Mouse (Mus musculus) 3T3-L1 (cell line): Measurements from ENCODE around the gene Hand1.
"Not testable (repeated sequence)": the region's sequence is repeated elsewhere in the genome, so short reads cannot be mapped to it uniquely, and the experiment has no call there.

ENCODE experiments used
- DNase-seq: peaks from one replicate; pipeline ENCODE4 v3.0.0-alpha.2; 2015; ENCODE audit warnings: low read depth, low spot score

Gene Hand1

DNA sequence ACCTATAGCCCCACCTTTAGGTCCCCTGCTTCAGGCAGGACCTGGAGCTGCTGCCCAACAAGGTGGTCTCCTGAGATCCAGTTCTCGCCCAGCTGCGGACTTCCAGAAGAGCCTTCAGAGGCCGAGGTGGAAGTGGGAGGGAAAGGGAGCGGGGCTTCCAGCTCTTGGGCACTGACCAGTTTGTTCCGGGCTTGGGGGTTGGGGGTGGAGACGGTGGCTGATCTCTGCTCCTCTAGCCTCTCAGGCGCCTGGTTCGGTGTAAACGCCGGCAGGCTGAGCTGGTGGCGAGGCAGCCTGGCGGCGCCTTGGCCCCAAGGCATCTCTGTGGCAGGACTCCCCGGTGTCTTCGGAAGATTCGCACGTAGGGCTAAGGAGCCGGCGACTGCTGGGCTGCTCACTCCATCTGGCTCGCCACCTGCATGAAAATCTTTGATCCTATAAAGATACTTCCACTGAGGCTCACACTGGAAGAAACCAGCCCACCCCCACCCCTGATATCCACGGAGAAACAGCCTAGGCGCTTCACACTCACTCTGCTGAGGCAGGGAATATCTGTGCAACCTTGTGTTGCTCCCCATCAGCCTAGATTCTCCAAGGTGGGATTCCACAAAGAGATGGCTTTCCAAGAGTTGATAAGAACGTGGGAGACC, at the start of gene Hand1:
Hand1 (minus strand) TSS at position 267 of the 650 bp plus-strand sequence.
- DNase-seq = no peak

DNA sequence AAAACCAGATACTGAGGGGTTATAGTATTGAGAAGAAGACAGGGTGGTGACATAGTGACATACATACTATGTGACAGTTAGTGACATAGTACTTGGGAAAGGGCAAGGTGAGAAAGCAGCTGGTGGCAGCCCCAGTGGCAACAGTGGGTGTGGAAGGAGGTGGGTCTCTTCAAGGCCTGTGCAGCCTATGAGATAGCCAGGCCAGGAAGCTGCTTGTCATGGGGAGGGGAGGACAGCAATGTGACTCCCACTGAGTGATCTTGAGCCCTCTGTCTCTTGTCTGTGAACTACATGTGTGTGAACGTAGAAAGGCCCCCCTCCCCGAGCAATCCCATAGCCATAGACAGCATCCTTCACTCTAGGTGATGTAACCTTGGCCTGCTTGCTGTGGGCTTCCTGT, 43.5 kb upstream of the Hand1 start:
- DNase-seq = no peak

DNA sequence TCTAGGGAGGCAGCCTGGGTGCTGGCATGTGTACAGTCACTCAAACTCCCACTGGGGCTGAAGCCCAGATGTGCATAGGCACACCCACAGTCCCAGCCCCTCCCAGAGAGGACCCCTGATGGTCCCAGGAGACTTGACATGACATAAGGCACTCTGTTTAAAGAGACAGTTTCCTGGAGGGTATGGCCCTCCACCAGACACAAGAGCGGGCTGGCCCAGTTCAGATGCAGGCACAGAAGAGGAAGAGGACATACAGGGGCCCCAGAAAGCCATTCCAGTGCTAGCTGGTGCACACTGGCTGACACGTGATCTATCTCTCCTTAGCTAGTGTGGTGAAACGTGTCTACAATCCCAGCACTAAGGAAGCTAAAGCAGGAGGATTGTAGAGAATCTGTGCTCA, 40.4 kb upstream of the Hand1 start:
- DNase-seq = no peak

DNA sequence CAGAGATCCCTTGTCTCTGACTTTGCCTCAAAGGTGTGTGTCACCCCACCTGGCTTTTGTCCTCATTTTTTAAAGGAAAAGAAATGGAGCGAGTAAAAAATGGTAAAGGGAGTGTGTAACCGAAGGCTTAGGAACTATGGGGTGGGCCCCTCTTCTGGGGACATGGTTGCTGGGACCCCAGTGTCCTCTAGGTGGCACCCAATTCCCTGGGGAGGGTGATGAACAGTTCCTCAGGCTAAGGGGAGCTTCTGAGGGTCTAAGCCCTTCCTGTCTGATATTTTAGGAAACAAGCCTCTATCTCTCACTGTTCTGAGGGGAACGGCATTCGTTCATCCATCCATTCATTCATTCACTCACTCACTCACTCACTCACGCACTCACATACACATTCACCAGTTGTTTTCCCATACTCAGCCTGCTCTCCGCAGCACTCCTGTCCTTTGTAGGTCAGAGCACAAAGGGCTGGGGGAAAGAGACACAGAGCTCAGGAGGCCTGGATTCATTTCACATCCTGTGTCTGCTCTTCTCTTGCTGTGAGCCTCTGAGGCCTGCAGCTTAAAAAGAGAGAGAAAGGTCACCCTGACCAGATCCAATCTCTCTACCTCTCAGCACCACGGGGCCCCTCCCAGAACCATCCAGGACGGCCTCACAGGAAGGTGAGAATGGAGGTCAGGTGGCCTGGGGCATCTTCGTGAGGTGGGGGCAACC, 36.3 kb upstream of the Hand1 start:
- DNase-seq = peak; percentile 23

DNA sequence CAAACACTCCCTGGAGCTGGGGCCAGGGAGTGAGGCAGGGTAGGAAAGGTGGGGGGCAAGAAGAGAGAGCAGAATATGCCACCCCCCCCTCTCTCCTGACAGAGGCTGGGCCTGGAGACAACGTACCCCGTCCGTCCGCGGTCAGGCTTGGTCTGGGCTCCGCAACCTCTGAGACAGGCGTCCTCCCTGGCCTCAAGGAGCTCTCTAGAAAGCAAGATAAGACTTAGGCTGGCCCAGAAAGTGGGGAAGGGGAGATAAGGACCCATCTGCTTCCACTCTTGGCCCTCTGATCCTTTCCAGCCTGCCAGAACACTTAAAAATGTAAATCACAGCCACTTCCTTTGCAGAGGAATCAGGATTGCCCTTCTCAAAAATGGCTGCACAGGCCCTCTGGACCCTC, 33.8 kb upstream of the Hand1 start:
- no peak for DNase-seq

DNA sequence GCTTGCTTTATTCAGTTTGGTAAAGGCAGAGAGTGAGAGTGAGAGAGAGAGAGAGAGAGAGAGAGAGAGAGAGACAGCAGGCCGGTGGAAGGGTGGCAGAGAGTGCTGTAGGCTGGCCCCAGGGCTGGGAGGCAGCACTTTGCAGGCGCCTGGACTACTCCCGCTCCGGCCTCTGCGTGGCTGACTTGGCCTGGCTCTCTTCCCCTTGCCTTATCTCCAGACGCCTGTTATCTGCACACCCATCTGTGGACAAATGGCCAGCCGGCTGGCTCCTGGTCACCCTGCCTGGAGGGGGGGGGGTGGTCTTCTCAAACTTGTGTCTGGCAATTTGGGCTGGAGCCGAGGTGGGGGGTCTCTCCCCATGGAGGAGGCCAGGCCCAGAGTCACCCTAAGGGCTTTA, 32.0 kb upstream of the Hand1 start:
- DNase-seq = peak; percentile 8

DNA sequence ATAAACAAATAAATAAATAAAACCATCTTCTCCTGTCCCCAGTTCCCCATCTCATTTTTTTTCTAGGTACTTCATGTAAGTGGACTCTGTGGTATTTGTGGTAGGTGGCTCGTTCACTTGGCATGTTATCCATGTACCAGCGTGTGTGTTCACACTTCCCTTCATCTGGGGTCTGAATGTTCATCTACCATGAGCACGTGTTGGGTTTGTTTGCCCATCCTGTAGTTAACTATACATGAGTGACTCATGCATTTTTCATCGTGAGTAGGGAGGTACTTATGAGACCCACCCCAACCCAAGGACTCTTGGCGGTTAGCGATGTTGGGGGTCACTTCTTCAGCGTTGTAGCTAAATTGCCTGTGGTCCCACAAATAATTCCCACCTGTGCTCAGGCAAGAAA, 29.5 kb upstream of the Hand1 start:
- no peak for DNase-seq

DNA sequence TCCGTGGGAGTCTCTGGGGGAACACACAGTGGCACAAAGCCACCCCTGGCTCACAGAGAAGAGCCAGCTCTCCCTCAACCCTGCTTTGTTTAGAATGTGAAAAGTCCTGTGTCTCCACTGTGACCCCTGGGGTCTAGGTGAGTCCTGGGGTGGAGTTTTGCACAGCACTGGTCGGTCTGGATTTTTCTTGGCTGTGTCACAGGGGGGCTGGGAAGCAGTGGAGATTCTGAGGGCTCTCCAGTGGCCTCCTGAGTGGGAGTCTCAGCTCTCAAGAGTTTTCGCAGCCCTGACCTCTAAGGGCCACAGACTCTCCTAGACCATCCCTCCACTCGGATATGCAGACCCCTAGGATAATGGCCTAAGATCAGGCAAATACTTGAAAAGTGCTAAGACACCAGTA, 25.1 kb upstream of the Hand1 start:
- no peak for DNase-seq

DNA sequence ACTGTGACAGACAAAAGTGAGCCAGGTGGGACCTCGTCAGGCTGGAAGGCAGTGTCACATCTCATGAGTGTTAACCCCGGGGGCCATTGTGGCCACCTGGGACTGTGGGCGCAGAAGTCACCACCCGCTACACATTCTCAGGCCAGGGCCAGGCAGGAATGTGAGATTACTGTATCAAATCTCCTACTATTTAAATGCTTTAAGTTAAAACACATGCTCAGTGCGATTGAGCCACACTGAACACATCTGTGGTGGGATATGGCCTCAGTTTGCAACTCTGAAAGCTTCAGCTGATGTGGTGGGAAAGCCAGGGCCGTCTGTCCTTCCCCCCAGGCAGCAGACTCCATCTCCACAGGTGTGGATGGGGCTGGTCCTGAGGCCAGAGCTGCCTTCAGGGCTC, 21.0 kb upstream of the Hand1 start:
- DNase-seq = no peak

DNA sequence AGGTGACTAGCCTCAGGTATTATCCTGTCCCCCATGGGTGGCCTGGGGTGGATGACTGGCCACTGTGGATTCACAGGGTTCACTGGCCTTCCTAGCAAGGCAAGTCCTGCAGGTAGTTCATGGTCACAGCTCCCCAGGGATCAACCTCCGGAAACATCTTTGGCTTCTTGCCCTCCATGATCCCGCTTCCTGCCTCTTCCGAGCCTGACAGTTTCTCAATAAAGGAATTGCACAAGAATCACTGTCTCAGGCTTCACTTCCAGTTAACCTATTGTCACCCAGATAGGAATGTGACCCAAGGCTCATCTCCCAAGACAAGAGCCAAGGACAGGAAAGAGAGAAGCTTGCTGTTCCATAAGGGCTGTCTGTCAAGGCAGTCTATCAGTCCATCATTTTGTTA, 18.3 kb upstream of the Hand1 start:
- DNase-seq = peak; percentile 53

DNA sequence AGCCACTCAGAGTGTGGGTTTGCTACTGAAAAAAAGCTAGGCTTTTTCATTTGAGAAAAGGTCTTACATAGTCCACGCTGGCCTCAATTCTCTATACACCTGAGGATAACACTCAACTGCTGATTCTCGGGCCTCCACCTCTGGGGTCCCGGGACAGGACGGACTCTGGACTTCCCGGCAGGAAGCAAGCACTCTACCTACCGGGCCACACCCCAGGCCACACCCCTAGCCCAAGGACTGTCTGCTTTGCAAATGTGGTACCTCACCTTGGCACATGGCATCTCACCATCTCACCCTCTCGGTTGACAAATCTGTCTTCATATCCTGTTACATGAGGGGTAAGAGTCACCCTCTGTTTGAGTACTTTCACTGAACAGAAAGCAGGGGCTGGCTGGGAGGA, 17.7 kb upstream of the Hand1 start:
- no peak for DNase-seq

DNA sequence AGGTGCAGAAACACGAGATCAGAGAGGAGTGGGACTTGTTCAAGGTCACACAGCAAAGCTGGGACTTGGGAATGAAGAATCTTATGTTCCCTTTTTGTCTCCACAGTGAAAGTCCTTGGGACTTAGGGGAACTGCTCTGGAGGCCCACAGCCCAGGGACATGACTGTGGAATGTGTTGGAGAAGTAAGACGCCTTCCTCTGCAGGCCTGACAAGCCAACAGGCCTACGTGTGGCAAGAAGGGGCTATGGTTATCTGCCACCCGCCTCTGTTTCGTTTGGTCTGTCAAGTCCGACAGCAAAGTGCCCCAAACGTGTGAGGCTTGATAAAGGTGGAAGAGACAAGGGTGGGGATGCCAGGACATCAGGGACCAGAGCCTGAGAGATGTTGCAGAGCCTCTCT, 14.8 kb upstream of the Hand1 start:
- DNase-seq = no peak

DNA sequence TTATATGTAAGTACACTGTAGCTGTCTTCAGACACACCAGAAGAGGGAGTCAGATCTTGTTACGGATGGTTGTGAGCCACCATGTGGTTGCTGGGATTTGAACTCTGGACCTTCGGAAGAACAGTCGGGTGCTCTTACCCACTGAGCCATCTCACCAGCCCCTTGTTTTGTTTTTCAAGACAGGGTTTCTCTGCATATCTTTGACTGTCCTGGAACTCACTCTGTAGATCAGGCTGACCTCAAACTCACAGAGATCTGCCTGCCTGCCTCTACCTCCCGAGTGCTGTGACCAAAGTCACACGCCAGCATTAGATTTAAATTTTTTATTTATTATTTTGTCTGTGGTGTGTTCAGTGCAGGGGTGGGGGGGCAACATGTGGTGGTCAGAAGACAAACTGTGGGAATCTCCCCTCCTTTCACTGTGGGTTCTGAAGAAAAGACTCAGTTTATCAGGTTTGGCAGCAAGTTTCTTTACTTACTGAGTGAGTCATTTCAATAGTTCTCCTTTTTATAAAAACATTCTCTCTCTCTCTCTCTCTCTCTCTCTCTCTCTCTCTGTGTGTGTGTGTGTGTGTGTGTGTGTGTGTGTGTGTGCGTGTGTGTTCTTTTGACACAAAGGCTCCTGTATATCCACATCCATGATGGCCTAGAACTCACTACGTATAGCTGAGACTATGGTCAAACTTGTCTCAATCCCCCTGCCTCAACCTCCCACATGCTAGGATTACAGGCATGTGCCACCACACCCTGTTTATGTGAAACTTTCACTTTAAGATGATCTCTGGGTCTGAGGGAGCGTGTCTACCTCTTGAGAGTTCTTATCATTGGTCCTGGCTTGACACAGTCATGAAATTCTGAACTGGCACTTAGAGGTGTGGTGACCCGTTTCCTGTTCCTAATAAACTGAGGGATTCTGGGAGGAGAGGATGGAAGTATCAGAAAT, 14.1 kb upstream of the Hand1 start:
- not testable (repeated sequence) for DNase-seq

DNA sequence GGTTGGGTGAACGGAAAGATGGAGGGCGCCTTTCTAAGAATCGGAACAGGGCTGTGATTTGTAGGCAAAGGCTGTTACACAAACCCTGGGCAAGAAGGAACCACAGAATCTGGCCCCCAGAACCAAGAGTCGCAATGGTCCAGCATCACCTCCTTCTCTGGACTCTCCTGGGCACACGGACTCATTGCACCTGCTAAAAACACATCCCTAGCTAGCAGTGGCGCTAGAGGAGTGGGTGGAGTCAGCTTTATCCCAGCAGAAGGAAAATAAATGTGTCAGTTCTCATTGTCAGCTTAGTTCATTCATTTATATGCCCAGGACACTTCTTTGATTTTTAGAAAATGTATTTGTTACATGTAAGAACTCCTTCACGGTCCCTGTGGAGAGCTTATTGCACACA, 8.8 kb upstream of the Hand1 start:
- DNase-seq = no peak

DNA sequence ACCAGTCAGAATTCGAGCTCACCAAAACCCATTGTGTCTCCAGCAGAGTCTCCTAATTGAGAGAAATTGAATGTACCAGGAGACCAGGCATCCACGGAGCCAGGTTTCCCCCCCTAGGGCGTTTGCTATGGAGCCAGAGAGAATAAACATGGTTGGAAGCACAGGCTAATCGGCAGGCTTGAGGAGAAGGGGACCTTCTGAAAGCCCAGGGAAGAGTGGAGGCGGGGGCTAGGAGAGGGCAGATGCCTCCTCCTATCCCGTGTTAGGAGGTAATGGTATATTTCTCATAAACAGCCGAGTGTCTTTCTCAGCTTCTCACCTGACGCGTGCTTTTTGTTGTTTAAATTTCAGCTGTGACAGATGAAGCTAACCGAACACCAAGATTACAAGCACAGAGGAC, 8.4 kb upstream of the Hand1 start:
- DNase-seq = no peak

DNA sequence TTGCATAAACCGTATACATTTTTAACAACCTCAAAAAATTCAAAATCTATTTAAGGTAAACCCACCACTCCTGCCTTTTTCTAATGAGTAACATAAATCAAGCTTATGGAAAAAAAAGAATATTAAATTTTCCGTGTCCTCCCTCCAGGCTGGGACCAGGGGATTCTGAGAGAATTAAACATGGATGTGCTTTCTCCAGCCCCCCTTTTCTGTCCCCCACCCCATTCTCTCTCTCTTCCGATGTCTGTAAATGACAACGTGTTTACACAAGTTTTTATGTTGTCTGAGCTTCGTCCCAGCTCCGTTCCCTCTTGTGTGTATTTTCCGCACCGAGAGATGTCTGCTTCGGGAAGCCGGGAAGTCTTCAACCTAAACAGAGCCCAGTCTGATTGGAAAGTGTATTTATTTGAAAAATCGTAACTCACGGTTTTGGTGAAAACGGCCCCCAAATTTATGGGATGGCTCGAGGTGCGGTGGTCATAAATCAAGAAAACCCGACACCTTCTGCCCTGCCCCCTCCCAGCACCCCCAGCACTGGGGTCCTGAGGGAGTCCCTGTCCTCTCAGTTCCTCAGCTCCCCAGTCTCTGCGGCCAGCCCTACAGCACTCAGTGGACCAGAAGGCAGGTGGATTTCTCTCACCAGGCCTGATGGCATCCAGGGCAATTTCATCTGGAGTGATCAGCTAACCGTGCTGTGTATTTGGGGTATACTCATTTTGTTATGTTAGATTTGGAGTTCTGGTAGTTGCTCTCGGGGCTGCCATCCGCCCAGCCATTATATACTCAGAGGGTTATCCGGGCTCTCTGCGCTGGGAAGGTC, 5.5 kb upstream of the Hand1 start:
- DNase-seq = no peak

DNA sequence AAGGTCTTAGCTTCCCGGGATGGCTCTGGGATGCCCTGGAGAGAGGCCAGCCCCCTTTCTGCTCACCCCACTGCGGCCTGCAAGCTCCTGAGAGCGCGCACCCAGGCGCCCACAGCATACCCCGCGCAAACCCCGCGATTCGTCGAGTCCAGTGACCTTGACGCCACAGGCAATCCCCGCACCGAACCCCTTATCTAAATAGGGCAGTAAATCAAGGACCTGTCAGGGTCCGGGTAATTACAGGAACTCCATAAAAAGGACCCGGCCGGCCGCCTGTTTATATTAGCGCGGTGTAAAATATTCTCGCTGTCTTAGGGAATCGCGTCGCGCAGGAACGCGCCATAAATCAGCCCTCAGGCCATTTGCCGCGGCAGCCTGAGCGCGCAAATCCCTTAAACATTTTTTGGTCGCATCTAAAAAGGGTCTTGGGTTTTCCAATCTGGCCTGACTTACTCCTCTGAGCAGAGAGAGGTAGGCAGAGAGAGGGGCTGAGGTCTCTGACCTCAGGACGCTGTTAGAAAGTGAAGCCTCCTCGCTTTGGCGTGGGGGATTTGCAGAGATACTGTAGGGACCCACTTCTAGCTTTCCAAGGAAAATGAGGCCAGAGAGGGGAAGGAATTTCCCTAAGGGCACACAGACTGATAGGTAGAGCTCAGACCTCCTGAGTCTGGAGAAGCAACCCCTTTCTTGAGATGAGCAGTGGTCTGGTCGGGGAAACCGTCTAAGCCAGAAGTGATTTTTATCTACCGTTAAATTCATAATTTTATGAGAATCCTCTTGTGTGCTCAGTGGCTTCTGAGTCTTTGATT, 4.5 kb upstream of the Hand1 start:
- no peak for DNase-seq

DNA sequence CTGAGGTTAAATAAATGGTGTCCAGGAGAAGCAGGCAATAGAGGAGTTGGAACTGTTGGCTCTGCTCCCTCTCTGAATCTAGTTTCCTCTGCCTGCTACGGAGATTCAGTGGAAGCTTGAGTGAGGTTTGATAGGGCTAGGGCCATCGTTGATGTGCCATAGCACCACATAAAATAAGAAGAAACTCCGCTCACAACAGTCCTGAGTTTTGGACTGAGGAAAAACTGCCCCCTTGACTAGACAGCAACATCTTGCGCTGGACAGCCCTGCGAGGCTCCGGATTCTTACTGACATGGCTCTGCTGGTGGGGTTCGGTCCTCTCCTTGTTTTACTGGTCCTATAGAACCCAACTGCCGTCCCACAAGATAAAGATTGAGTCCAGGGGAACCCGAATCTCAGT, 3.8 kb upstream of the Hand1 start:
- no peak for DNase-seq

DNA sequence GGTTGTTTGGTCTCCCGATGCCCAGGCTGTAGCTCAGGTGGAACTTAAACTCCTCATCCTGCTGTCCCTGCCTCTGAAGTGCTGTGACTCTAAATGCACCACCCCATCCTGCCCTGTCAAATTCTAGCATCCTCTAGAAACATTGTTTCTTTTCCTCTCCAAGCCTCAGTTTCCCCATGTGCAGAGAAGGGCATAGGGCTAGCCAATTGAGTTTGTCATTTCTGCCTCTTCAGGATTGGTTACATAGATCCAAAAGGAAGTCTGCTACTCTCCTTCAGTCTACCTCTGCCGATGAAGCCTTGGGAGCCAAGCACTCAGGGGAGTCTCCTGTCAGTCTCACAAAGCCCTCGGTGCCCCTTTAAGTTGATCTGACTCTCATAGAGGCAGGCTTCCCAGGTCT, 3.3 kb upstream of the Hand1 start:
- no peak for DNase-seq

DNA sequence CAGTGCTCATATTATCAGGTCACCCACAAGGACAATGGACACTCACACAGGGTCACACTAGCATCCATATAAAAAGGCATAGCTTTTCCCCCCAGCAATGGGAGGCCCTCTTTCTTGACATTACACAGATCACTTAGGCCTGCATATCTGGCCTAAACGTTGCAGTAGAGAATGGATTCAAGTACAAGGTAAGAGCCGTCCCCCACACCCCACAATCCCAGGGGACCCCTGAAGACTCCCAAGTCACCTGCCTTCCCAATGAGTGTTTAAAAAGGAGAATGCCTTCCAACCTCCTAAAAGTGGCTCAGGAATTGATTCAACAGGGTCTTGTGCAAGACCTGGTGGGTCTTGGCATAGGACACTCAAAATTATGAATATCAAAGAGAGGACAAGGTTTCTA, 2.7 kb upstream of the Hand1 start:
- no peak for DNase-seq

DNA sequence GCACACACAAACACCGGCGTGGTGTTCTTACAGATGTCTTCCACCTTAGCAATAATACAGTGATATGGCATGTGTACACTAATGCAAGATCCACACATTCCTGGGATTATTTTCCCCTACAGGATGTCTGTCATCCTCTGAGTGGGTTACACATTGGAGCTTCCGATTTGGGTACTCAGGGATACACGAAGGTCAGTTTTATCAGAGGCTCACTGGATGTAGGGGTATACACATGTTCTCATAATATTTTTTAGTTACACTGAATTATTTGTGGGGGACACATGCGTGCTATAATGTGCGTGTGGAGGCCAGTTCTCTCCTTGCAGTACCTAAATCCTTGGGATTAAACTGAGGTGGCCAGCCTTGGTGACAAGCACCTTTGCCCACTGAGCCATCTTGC, 1.4 kb upstream of the Hand1 start:
- no peak for DNase-seq
